ENCODE assay signal across 10 mouse cellular contexts in genomic region chr8:87235341-87236075, GRCm38 (mm10).
DNase-seq lines count a peak whose midpoint lies in the region; ATAC-seq and TF ChIP-seq lines count a peak whose summit lies in the region.
"Had no signal": no experiment of that assay in that cellular context is flagged by ENCODE, and none has a peak within 500 bp of the region (broad histone marks: within the 10 kb centered on the region; RNA-seq: fewer than 3 reads in every experiment).

No protein-coding gene starts in this region.

- WGBS in heart, embryonic 14.5 days, result 38% methylated on average over 18 of the region's 18 CpGs
- 11% methylated on average over 18 of the region's 18 CpGs for WGBS in cerebellum, adult 2 months
- WGBS in limb, embryonic 13.5 days, result 20% methylated on average over 18 of the region's 18 CpGs
- WGBS in stomach, embryonic 15.5 days, result 29% methylated on average over 18 of the region's 18 CpGs
- WGBS in lung, adult 2 months, result 48% methylated on average over 18 of the region's 18 CpGs

- peak overlapping the region; percentile 48 for H3K4me2 ChIP-seq in heart, embryonic 14.5 days (ENCODE audit: low read length)
- peak overlapping the region; percentile 68 for H3K4me2 ChIP-seq in limb, embryonic 13.5 days (replicated peaks)
- H3K4me2 ChIP-seq in stomach, embryonic 15.5 days, result peak overlapping the region; percentile 38

- no peaks in the 10 kb centered on the region for H3K27me3 ChIP-seq in heart, embryonic 14.5 days (ENCODE audit: control insufficient read depth, insufficient read depth, low read length)
- H3K27me3 ChIP-seq in cerebellum, adult 2 months (ENCODE audit: control insufficient read depth, insufficient read depth, low read length), result no peaks in the 10 kb centered on the region
- H3K27me3 ChIP-seq in limb, embryonic 13.5 days, result no peaks in the 10 kb centered on the region; the same call in 1 of the 2 replicates
- H3K27me3 ChIP-seq in stomach, embryonic 15.5 days (replicated peaks), result no peaks in the 10 kb centered on the region
- H3K27me3 ChIP-seq: CH12.LX had no signal

- H3K9me3 ChIP-seq in heart, embryonic 14.5 days (ENCODE audit: control insufficient read depth, low read length), result no peaks in the 10 kb centered on the region
- H3K9me3 ChIP-seq in limb, embryonic 13.5 days, result no peaks in the 10 kb centered on the region
- no peaks in the 10 kb centered on the region for H3K9me3 ChIP-seq in stomach, embryonic 15.5 days

- DNase-seq in heart, adult 8-10 months (ENCODE audit: low spot score), result no peak
- DNase-seq in cerebellum, adult 2 months, result peak; percentile 75 to 86
- DNase-seq in frontal cortex, postnatal 25 days (ENCODE audit: low spot score in 2 of 2), result peak; percentile 4 to 18
- no peak for DNase-seq in thymus, postnatal 25 days
- no peak for DNase-seq in lung, adult 2 months

- ATAC-seq in heart, embryonic 14.5 days (ENCODE audit: insufficient number of reproducible peaks, insufficient read depth, low FRiP score, low read depth), result no peak
- no peak for ATAC-seq in limb, embryonic 13.5 days (ENCODE audit: low FRiP score, low read depth)
- ATAC-seq in stomach, embryonic 15.5 days (ENCODE audit: insufficient read depth, low FRiP score, low read depth), result no peak

- TF ChIP-seq POLR2A in cerebellum, adult 2 months (IDR thresholded peaks at IDR 0.05; ENCODE audit: borderline replicate concordance, insufficient read depth, low read length), result peak; percentile 22; the same call in 1 of the 2 replicates
- no peak for TF ChIP-seq POLR2A in lung, adult 2 months (IDR thresholded peaks at IDR 0.05; ENCODE audit: borderline replicate concordance, extremely low read depth, low read depth, low read length)

- no peaks in the 10 kb centered on the region for H3K36me3 ChIP-seq in heart, embryonic 14.5 days (ENCODE audit: control insufficient read depth, insufficient read depth, low read length)
- H3K36me3 ChIP-seq in limb, embryonic 13.5 days, result no peaks in the 10 kb centered on the region
- H3K36me3 ChIP-seq in stomach, embryonic 15.5 days, result no peaks in the 10 kb centered on the region

- no peak for TF ChIP-seq CTCF in cerebellum, adult 2 months (IDR thresholded peaks at IDR 0.05; ENCODE audit: borderline replicate concordance, insufficient read depth, low read depth, low read length)
- TF ChIP-seq CTCF in lung, adult 2 months (IDR thresholded peaks at IDR 0.05; ENCODE audit: insufficient read depth, low read length), result no peak

- H3K4me3 ChIP-seq in heart, embryonic 14.5 days (ENCODE audit: control insufficient read depth in 1 of 2, insufficient read depth in 1 of 2, low read depth in 1 of 2, low read length in 2 of 2), result peak overlapping the region; percentile 3 to 9; a peak in 1 of 4 replicates
- no peak overlapping the region for H3K4me3 ChIP-seq in cerebellum, adult 2 months (replicated peaks; ENCODE audit: insufficient read depth, low read depth, low read length)
- peak overlapping the region; percentile 39 for H3K4me3 ChIP-seq in limb, embryonic 13.5 days
- H3K4me3 ChIP-seq in stomach, embryonic 15.5 days (replicated peaks), result no peak overlapping the region; the same call in 1 of the 2 replicates
- H3K4me3 ChIP-seq in lung, adult 2 months (replicated peaks; ENCODE audit: extremely low read depth, low read depth, low read length), result no peak overlapping the region
- H3K4me3 ChIP-seq: erythroblast, embryonic 14.5 days had no signal

- no peak overlapping the region for H3K27ac ChIP-seq in heart, embryonic 14.5 days (replicated peaks in 1 of 2; ENCODE audit: control insufficient read depth in 1 of 2, insufficient read depth in 1 of 2, low read depth in 2 of 2, low read length in 2 of 2)
- H3K27ac ChIP-seq in cerebellum, adult 2 months (ENCODE audit: insufficient read depth, low read length), result peak overlapping the region; percentile 98
- no peak overlapping the region for H3K27ac ChIP-seq in limb, embryonic 13.5 days
- no peak overlapping the region for H3K27ac ChIP-seq in stomach, embryonic 15.5 days

- peaks cover 0 to 4% of the 10 kb centered on the region in 2 experiments; a peak in 2 of 4 replicates for H3K4me1 ChIP-seq in heart, embryonic 14.5 days (ENCODE audit: control insufficient read depth in 2 of 2, insufficient read depth in 2 of 2, low read length in 2 of 2)
- peaks cover 52% of the 10 kb centered on the region for H3K4me1 ChIP-seq in cerebellum, adult 2 months (ENCODE audit: control insufficient read depth, insufficient read depth, low read length)
- H3K4me1 ChIP-seq in limb, embryonic 13.5 days, result peaks cover 33% of the 10 kb centered on the region
- H3K4me1 ChIP-seq in stomach, embryonic 15.5 days, result no peaks in the 10 kb centered on the region; the same call in 1 of the 2 replicates
- H3K4me1 ChIP-seq in lung, adult 2 months (ENCODE audit: control insufficient read depth, insufficient read depth, low read length), result no peaks in the 10 kb centered on the region

- H3K9ac ChIP-seq in heart, embryonic 14.5 days (ENCODE audit: low read length), result no peak overlapping the region
- H3K9ac ChIP-seq in limb, embryonic 13.5 days, result no peak overlapping the region
- no peak overlapping the region for H3K9ac ChIP-seq in stomach, embryonic 15.5 days

Comparison
In these comparisons a context has a peak if more than half of its experiments do, and no peak if none do; other contexts are left out.
1. H3K4me3 ChIP-seq: peak in heart, embryonic 14.5 days (2 of 2) and limb, embryonic 13.5 days (single experiment); none in cerebellum, adult 2 months (single experiment), stomach, embryonic 15.5 days (single experiment) and lung, adult 2 months (single experiment).
2. DNase-seq: peak in cerebellum, adult 2 months (2 of 2) and frontal cortex, postnatal 25 days (2 of 2); none in heart, adult 8-10 months (single experiment), thymus, postnatal 25 days (single experiment) and lung, adult 2 months (single experiment).
3. Peak in every context shown above with its lines, with median percentiles within 50 percentile points of each other: H3K4me2 ChIP-seq.